Mouse (Mus musculus): ENCODE measurements around the gene Tenm2. TPM values are rescaled to one million over a fixed set of nuclear protein-coding genes. Genes with fewer than 3 reads are reported as not detected.
A peak's percentile ranks its signal among the peaks of the same experiment; 100 is the strongest.

Gene Tenm2
- total RNA-seq, 2 experiments from 2014 or later: 73.5 to 92.9 TPM

GRCm38 (mm10) chr11:36269945-36270344, 965.8 kb downstream of the Tenm2 start:
- peak in 1 of 2 experiments; percentile 54 for DNase-seq (ENCODE audit: low spot score in 2 of 2)
- intact Hi-C loops (cut with DNase I): no loop called here

- DNase-seq (ENCODE audit: low spot score in 2 of 2): peak in 1 of 2 experiments; percentile 42
- intact Hi-C loops (cut with DNase I): no loop called here
Measured at GRCm38 (mm10) chr11:36264776-36265466, 970.8 kb downstream of the Tenm2 start.

GRCm38 (mm10) chr11:36263840-36264239, 971.9 kb downstream of the Tenm2 start:
- no peak for DNase-seq (ENCODE audit: low spot score in 2 of 2)
- intact Hi-C loops (cut with DNase I): no loop called here

- intact Hi-C loops (cut with DNase I): no loop called here
Measured at GRCm38 (mm10) chr11:36257187-36257586, 978.6 kb downstream of the Tenm2 start.

GRCm38 (mm10) chr11:36256747-36257146, 979.0 kb downstream of the Tenm2 start:
- DNase-seq (ENCODE audit: low spot score in 2 of 2): peak in 1 of 2 experiments; percentile 69
- intact Hi-C loops (cut with DNase I): no loop called here

More at GRCm38 (mm10) chr11:36257187-36257586, 978.6 kb downstream of the Tenm2 start:
- no peak for DNase-seq (ENCODE audit: low spot score in 2 of 2)

GRCm38 (mm10) chr11:36254019-36254418, 981.7 kb downstream of the Tenm2 start:
- intact Hi-C loops (cut with DNase I): no loop called here
- DNase-seq (ENCODE audit: low spot score in 2 of 2): no peak

GRCm38 (mm10) chr11:36250111-36250510, 985.7 kb downstream of the Tenm2 start:
- intact Hi-C loops (cut with DNase I): no loop called here
- no peak for DNase-seq (ENCODE audit: low spot score in 2 of 2)

GRCm38 (mm10) chr11:36246152-36246551, 989.6 kb downstream of the Tenm2 start:
- intact Hi-C loops (cut with DNase I): no loop called here
- DNase-seq (ENCODE audit: low spot score in 2 of 2): no peak

GRCm38 (mm10) chr11:36244491-36244882, 991.3 kb downstream of the Tenm2 start:
- DNase-seq (ENCODE audit: low spot score in 2 of 2): no peak
- intact Hi-C loops (cut with DNase I): no loop called here

- intact Hi-C loops (cut with DNase I): no loop called here
- DNase-seq (ENCODE audit: low spot score in 2 of 2): peak; percentile 51 to 74
Measured at GRCm38 (mm10) chr11:36243747-36244490, 991.8 kb downstream of the Tenm2 start.

GRCm38 (mm10) chr11:36238890-36239289, 996.9 kb downstream of the Tenm2 start:
- intact Hi-C loops (cut with DNase I): no loop called here
- peak in 1 of 2 experiments; percentile 69 for DNase-seq (ENCODE audit: low spot score in 2 of 2)

GRCm38 (mm10) chr11:36228654-36229053, 1007.1 kb downstream of the Tenm2 start:
- intact Hi-C loops (cut with DNase I): no loop called here
- no peak for DNase-seq (ENCODE audit: low spot score in 2 of 2)

- DNase-seq (ENCODE audit: low spot score in 2 of 2): peak in 1 of 2 experiments; percentile 41
- intact Hi-C loops (cut with DNase I): no loop called here
Measured at GRCm38 (mm10) chr11:36228196-36228595, 1007.6 kb downstream of the Tenm2 start.

- intact Hi-C loops (cut with DNase I): no loop called here
- DNase-seq (ENCODE audit: low spot score in 2 of 2): no peak
Measured at GRCm38 (mm10) chr11:36226061-36226460, 1009.7 kb downstream of the Tenm2 start.

GRCm38 (mm10) chr11:36223716-36224439, 1011.9 kb downstream of the Tenm2 start:
- intact Hi-C loops (cut with DNase I): loop anchor here (5.0 kb wide), 2 partner anchors 177 to 453 kb away; no protein-coding TSS in a partner anchor
- no peak for DNase-seq (ENCODE audit: low spot score in 2 of 2)

- intact Hi-C loops (cut with DNase I): loop anchor here (5.0 kb wide), 2 partner anchors 175 to 455 kb away; no protein-coding TSS in a partner anchor
- no peak for DNase-seq (ENCODE audit: low spot score in 2 of 2)
Measured at GRCm38 (mm10) chr11:36222071-36222470, 1013.7 kb downstream of the Tenm2 start.

- intact Hi-C loops (cut with DNase I): loop anchor here (2.0 to 5.0 kb wide), 3 partner anchors 174 to 456 kb away; no protein-coding TSS in a partner anchor
- peak; percentile 74 to 85 for DNase-seq (ENCODE audit: low spot score in 2 of 2)
Measured at GRCm38 (mm10) chr11:36221271-36221975, 1014.3 kb downstream of the Tenm2 start.

- DNase-seq (ENCODE audit: low spot score in 2 of 2): no peak
- intact Hi-C loops (cut with DNase I): loop anchor here (2.0 to 5.0 kb wide), 3 partner anchors 173 to 457 kb away; no protein-coding TSS in a partner anchor
Measured at GRCm38 (mm10) chr11:36220651-36221050, 1015.1 kb downstream of the Tenm2 start.

- intact Hi-C loops (cut with DNase I): no loop called here
- DNase-seq (ENCODE audit: low spot score in 2 of 2): no peak
Measured at GRCm38 (mm10) chr11:36219586-36219985, 1016.2 kb downstream of the Tenm2 start.
